ENCODE assay signal across 18 mouse cellular contexts in the genomic region with DNA sequence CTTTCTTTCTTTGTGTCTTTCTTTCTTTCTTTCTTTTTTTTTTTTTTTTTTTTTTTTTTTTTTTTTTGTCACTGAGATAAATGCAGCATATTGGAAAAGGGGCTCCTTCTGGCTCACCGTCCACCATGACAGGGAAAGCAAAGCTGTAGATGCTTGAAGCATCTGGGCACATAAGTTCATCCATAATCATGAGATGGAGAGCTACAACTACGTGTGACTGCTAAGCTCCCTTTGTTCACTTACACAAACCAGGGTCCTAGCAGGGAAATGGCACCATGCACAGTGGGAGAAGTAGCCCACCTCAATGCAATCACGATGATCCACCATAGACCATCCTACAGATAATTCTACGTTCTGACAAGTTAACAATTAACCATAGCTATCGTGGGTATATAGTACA.
DNase-seq lines count a peak whose midpoint lies in the region; ATAC-seq and TF ChIP-seq lines count a peak whose summit lies in the region.
"Had no signal": no experiment of that assay in that cellular context is flagged by ENCODE, and none has a peak within 500 bp of the region (broad histone marks: within the 10 kb centered on the region; RNA-seq: fewer than 3 reads in every experiment).

No protein-coding gene starts in this region.

- no peak for TF ChIP-seq POLR2A in brain, embryonic 14.5 days (IDR thresholded peaks at IDR 0.05; ENCODE audit: borderline replicate concordance, extremely low read depth, insufficient read depth, insufficient read length, poor library complexity, severe bottlenecking)

- H3K9me3 ChIP-seq in forebrain, embryonic 14.5 days (replicated peaks; ENCODE audit: control insufficient read depth, low read length) = no peaks in the 10 kb centered on the region
- no peaks in the 10 kb centered on the region for H3K9me3 ChIP-seq in forebrain, embryonic 11.5 days (ENCODE audit: control insufficient read depth, low read length)
- no peaks in the 10 kb centered on the region for H3K9me3 ChIP-seq in forebrain, embryonic 16.5 days (ENCODE audit: control insufficient read depth, low read length)
- H3K9me3 ChIP-seq: embryonic facial prominence, embryonic 10.5 days; embryonic facial prominence, embryonic 12.5 days had no signal

- ATAC-seq in forebrain, embryonic 14.5 days = no peak
- no peak for ATAC-seq in forebrain, embryonic 11.5 days (replicated peaks; ENCODE audit: low FRiP score)
- ATAC-seq in forebrain, embryonic 16.5 days = peak; percentile 75

- H3K4me3 ChIP-seq in forebrain, embryonic 14.5 days (ENCODE audit: low read depth, low read length) = no peak overlapping the region
- no peak overlapping the region for H3K4me3 ChIP-seq in forebrain, embryonic 11.5 days (ENCODE audit: low read depth, low read length)
- H3K4me3 ChIP-seq in forebrain, embryonic 16.5 days (replicated peaks; ENCODE audit: low read length) = no peak overlapping the region
- H3K4me3 ChIP-seq: embryonic facial prominence, embryonic 10.5 days; embryonic facial prominence, embryonic 12.5 days had no signal

- no peak for TF ChIP-seq CTCF in brain, embryonic 14.5 days (IDR thresholded peaks at IDR 0.05; ENCODE audit: borderline replicate concordance, extremely low read depth, insufficient read depth, insufficient read length)

- no peaks in the 10 kb centered on the region for H3K27me3 ChIP-seq in forebrain, embryonic 14.5 days (replicated peaks; ENCODE audit: control insufficient read depth, insufficient read depth, low read length)
- H3K27me3 ChIP-seq in forebrain, embryonic 11.5 days (ENCODE audit: control insufficient read depth, insufficient read depth, low read length) = no peaks in the 10 kb centered on the region
- H3K27me3 ChIP-seq in forebrain, embryonic 16.5 days (replicated peaks; ENCODE audit: control insufficient read depth, insufficient read depth, low read length) = no peaks in the 10 kb centered on the region
- H3K27me3 ChIP-seq: embryonic facial prominence, embryonic 12.5 days had no signal

- no peak overlapping the region for H3K4me2 ChIP-seq in forebrain, embryonic 14.5 days (ENCODE audit: low read length)
- H3K4me2 ChIP-seq in forebrain, embryonic 11.5 days (ENCODE audit: low read depth, low read length, severe bottlenecking) = no peak overlapping the region
- H3K4me2 ChIP-seq in forebrain, embryonic 16.5 days (ENCODE audit: low read length) = no peak overlapping the region
- H3K4me2 ChIP-seq: embryonic facial prominence, embryonic 12.5 days had no signal

- H3K36me3 ChIP-seq in forebrain, embryonic 14.5 days (ENCODE audit: control insufficient read depth, insufficient read depth, low read length) = no peaks in the 10 kb centered on the region
- no peaks in the 10 kb centered on the region for H3K36me3 ChIP-seq in forebrain, embryonic 11.5 days (ENCODE audit: control insufficient read depth, insufficient read depth, low read length)
- no peaks in the 10 kb centered on the region for H3K36me3 ChIP-seq in forebrain, embryonic 16.5 days (ENCODE audit: control insufficient read depth, insufficient read depth)
- H3K36me3 ChIP-seq: embryonic facial prominence, embryonic 10.5 days; embryonic facial prominence, embryonic 12.5 days had no signal

- H3K9ac ChIP-seq in forebrain, embryonic 14.5 days (ENCODE audit: low read length) = no peak overlapping the region
- H3K9ac ChIP-seq in forebrain, embryonic 11.5 days (ENCODE audit: low read length) = no peak overlapping the region
- no peak overlapping the region for H3K9ac ChIP-seq in forebrain, embryonic 16.5 days (replicated peaks; ENCODE audit: low read depth, low read length)
- H3K9ac ChIP-seq: embryonic facial prominence, embryonic 12.5 days had no signal

- 74% methylated on average over 5 of the region's 5 CpGs for WGBS in forebrain, embryonic 14.5 days
- WGBS in forebrain, embryonic 11.5 days = 80% methylated on average over 5 of the region's 5 CpGs
- 70% methylated on average over 5 of the region's 5 CpGs for WGBS in forebrain, embryonic 16.5 days

- H3K4me1 ChIP-seq in forebrain, embryonic 14.5 days (ENCODE audit: control insufficient read depth, insufficient read depth, low read length) = no peaks in the 10 kb centered on the region
- H3K4me1 ChIP-seq in forebrain, embryonic 11.5 days (replicated peaks; ENCODE audit: control insufficient read depth, insufficient read depth, low read length) = no peaks in the 10 kb centered on the region
- no peaks in the 10 kb centered on the region for H3K4me1 ChIP-seq in forebrain, embryonic 16.5 days (replicated peaks; ENCODE audit: control insufficient read depth, insufficient read depth, low read length)
- H3K4me1 ChIP-seq: embryonic facial prominence, embryonic 10.5 days; embryonic facial prominence, embryonic 12.5 days had no signal

- H3K27ac ChIP-seq in forebrain, embryonic 14.5 days (ENCODE audit: low read depth, low read length) = no peak overlapping the region
- no peak overlapping the region for H3K27ac ChIP-seq in forebrain, embryonic 11.5 days (ENCODE audit: low read depth, low read length)
- H3K27ac ChIP-seq in forebrain, embryonic 16.5 days (ENCODE audit: low read length) = no peak overlapping the region
- H3K27ac ChIP-seq: embryonic facial prominence, embryonic 10.5 days; embryonic facial prominence, embryonic 12.5 days had no signal

- peak; percentile 26 for DNase-seq in forebrain, embryonic 14.5 days (ENCODE audit: low spot score)
- DNase-seq in forebrain, embryonic 11.5 days (ENCODE audit: low spot score) = no peak
- DNase-seq in heart, adult 11 months = peak; percentile 34
- DNase-seq in heart, postnatal 4 days = no peak
- peak; percentile 33 for DNase-seq in brain, embryonic 14.5 days (ENCODE audit: low read depth)
- no peak for DNase-seq in left cerebral cortex, adult 9 months (ENCODE audit: low spot score in 2 of 2)
- no peak for DNase-seq in gastrocnemius, postnatal 10 days
- DNase-seq: adrenal gland, adult 2 months; adrenal gland, postnatal 10 days; adrenal gland, postnatal 25 days; cerebellum, adult 11-12 months; cerebellum, adult 2 months; cerebellum, adult 9-10 months; cerebellum, postnatal 10 days; cerebellum, postnatal 25 days had no signal

Comparison
In these comparisons a context has a peak if more than half of its experiments do, and no peak if none do; other contexts are left out.
1. DNase-seq: peak in forebrain, embryonic 14.5 days (single experiment), heart, adult 11 months (single experiment) and brain, embryonic 14.5 days (single experiment); none in forebrain, embryonic 11.5 days (single experiment), heart, postnatal 4 days (single experiment), left cerebral cortex, adult 9 months (0 of 2) and gastrocnemius, postnatal 10 days (single experiment).